Mouse (Mus musculus): ENCODE results near the gene Fbxl2. TPM values are rescaled to one million over a fixed set of nuclear protein-coding genes. Genes with fewer than 3 reads are reported as not detected.

The Fbxl2 gene
- polyA plus RNA-seq, 1 experiment from 2014 or later = 9.2 TPM

- no peak for ATAC-seq (ENCODE audit: low FRiP score)
- H3K9ac ChIP-seq = no peak overlapping the region
- WGBS = 94% methylated on average over 16 of the region's 16 CpGs
- H3K4me2 ChIP-seq = no peak overlapping the region
- no peaks in the 10 kb centered on the region for H3K36me3 ChIP-seq (replicated peaks)
- H3K27me3 ChIP-seq = peaks cover 7% of the 10 kb centered on the region
- H3K4me3 ChIP-seq (replicated peaks) = no peak overlapping the region
- no peak overlapping the region for H3K27ac ChIP-seq
- H3K9me3 ChIP-seq = no peaks in the 10 kb centered on the region
- no peaks in the 10 kb centered on the region for H3K4me1 ChIP-seq
Measured at GRCm38 (mm10) chr9:114050778-114051177, 4.8 kb upstream of the Fbxl2 start.

- no peak overlapping the region for H3K4me3 ChIP-seq (replicated peaks)
- 90% methylated on average over 7 of the region's 7 CpGs for WGBS
Measured at GRCm38 (mm10) chr9:114050106-114050505, 4.1 kb upstream of the Fbxl2 start.

GRCm38 (mm10) chr9:114046676-114047075 lies 685 bp upstream of the Fbxl2 start:
- no peak for ATAC-seq (ENCODE audit: low FRiP score)
- Histone ChIP-seq H3K4me3 (replicated peaks) (no peak overlapping the region), H3K4me2 (no peak overlapping the region), H3K36me3 (replicated peaks) (no peaks in the 10 kb centered on the region), H3K9ac (no peak overlapping the region), H3K4me1 (peaks cover 3% of the 10 kb centered on the region), H3K27me3 (no peaks in the 10 kb centered on the region), H3K9me3 (no peaks in the 10 kb centered on the region), H3K27ac (no peak overlapping the region)
- WGBS = 84% methylated on average over 7 of the region's 7 CpGs

More at GRCm38 (mm10) chr9:114050106-114050505, 4.1 kb upstream of the Fbxl2 start:
- no peak overlapping the region for H3K4me2 ChIP-seq
- no peak overlapping the region for H3K9ac ChIP-seq
- H3K9me3 ChIP-seq = no peaks in the 10 kb centered on the region
- no peak overlapping the region for H3K27ac ChIP-seq
- H3K36me3 ChIP-seq (replicated peaks) = no peaks in the 10 kb centered on the region
- no peak for ATAC-seq (ENCODE audit: low FRiP score)
- 0 out of 2 replicates have a peak, but pooled peaks cover under 1% of the 10 kb centered on the region for H3K27me3 ChIP-seq
- H3K4me1 ChIP-seq = no peaks in the 10 kb centered on the region

GRCm38 (mm10) chr9:114044446-114044845 lies 1.5 kb downstream of the Fbxl2 start:
- Histone ChIP-seq H3K9ac (no peak overlapping the region), H3K27ac (no peak overlapping the region), H3K4me1 (peaks cover 3% of the 10 kb centered on the region), H3K9me3 (no peaks in the 10 kb centered on the region), H3K4me2 (no peak overlapping the region), H3K4me3 (replicated peaks) (no peak overlapping the region), H3K36me3 (replicated peaks) (no peaks in the 10 kb centered on the region), H3K27me3 (no peaks in the 10 kb centered on the region)
- ATAC-seq (ENCODE audit: low FRiP score) = no peak
- WGBS = 57% methylated on average over 3 of the region's 3 CpGs

GRCm38 (mm10) chr9:114042490-114042889 lies 3.5 kb downstream of the Fbxl2 start:
- no peak overlapping the region for H3K4me2 ChIP-seq

GRCm38 (mm10) chr9:114040945-114041344 lies 5.0 kb downstream of the Fbxl2 start:
- ATAC-seq (ENCODE audit: low FRiP score) = no peak

More at GRCm38 (mm10) chr9:114042490-114042889, 3.5 kb downstream of the Fbxl2 start:
- H3K36me3 ChIP-seq (replicated peaks) = no peaks in the 10 kb centered on the region
- no peaks in the 10 kb centered on the region for H3K9me3 ChIP-seq
- peaks cover 3% of the 10 kb centered on the region for H3K4me1 ChIP-seq
- H3K9ac ChIP-seq = no peak overlapping the region
- H3K27ac ChIP-seq = peak overlapping the region; percentile 36; the same call in 1 of the 2 replicates
- no peaks in the 10 kb centered on the region for H3K27me3 ChIP-seq
- WGBS = 40% methylated on average over 6 of the region's 6 CpGs
- H3K4me3 ChIP-seq (replicated peaks) = no peak overlapping the region
- ATAC-seq (ENCODE audit: low FRiP score) = no peak

GRCm38 (mm10) chr9:114026261-114026934 lies 19.6 kb downstream of the Fbxl2 start:
- Histone ChIP-seq H3K36me3 (replicated peaks) (no peaks in the 10 kb centered on the region), H3K27me3 (no peaks in the 10 kb centered on the region), H3K4me3 (replicated peaks) (peak overlapping the region; percentile 70), H3K4me1 (peaks cover 14% of the 10 kb centered on the region), H3K9me3 (no peaks in the 10 kb centered on the region), H3K27ac (peak overlapping the region; percentile 75), H3K9ac (peak overlapping the region; percentile 64), H3K4me2 (peak overlapping the region; percentile 69)
- peak; percentile 98 for ATAC-seq (ENCODE audit: low FRiP score)
- under 1% methylated on average over 45 of the region's 52 CpGs for WGBS

More at GRCm38 (mm10) chr9:114040945-114041344, 5.0 kb downstream of the Fbxl2 start:
- 68% methylated on average over 4 of the region's 4 CpGs for WGBS
- H3K9ac ChIP-seq = no peak overlapping the region
- no peaks in the 10 kb centered on the region for H3K36me3 ChIP-seq (replicated peaks)
- no peaks in the 10 kb centered on the region for H3K27me3 ChIP-seq
- H3K4me2 ChIP-seq = no peak overlapping the region
- peaks cover 3% of the 10 kb centered on the region for H3K4me1 ChIP-seq
- H3K27ac ChIP-seq = no peak overlapping the region
- H3K9me3 ChIP-seq = no peaks in the 10 kb centered on the region
- no peak overlapping the region for H3K4me3 ChIP-seq (replicated peaks)

GRCm38 (mm10) chr9:114025846-114026245 lies 20.1 kb downstream of the Fbxl2 start:
- WGBS = 9% methylated on average over 8 of the region's 8 CpGs
- ATAC-seq (ENCODE audit: low FRiP score) = no peak
- H3K4me2 ChIP-seq = peak overlapping the region; percentile 69
- no peak overlapping the region for H3K27ac ChIP-seq
- H3K4me3 ChIP-seq (replicated peaks) = peak overlapping the region; percentile 70
- H3K9me3 ChIP-seq = no peaks in the 10 kb centered on the region
- H3K4me1 ChIP-seq = peaks cover 14% of the 10 kb centered on the region
- peak overlapping the region; percentile 64 for H3K9ac ChIP-seq
- no peaks in the 10 kb centered on the region for H3K36me3 ChIP-seq (replicated peaks)
- no peaks in the 10 kb centered on the region for H3K27me3 ChIP-seq

GRCm38 (mm10) chr9:114025182-114025581 lies 20.8 kb downstream of the Fbxl2 start:
- H3K27ac ChIP-seq = no peak overlapping the region
- H3K9ac ChIP-seq = no peak overlapping the region
- no peak for ATAC-seq (ENCODE audit: low FRiP score)
- H3K36me3 ChIP-seq (replicated peaks) = no peaks in the 10 kb centered on the region
- H3K9me3 ChIP-seq = no peaks in the 10 kb centered on the region
- H3K27me3 ChIP-seq = no peaks in the 10 kb centered on the region
- peak overlapping the region; percentile 70; the same call in 1 of the 2 replicates for H3K4me3 ChIP-seq (replicated peaks)
- WGBS = 73% methylated on average over 9 of the region's 9 CpGs
- peak overlapping the region; percentile 69 for H3K4me2 ChIP-seq
- H3K4me1 ChIP-seq = peaks cover 14% of the 10 kb centered on the region

GRCm38 (mm10) chr9:114022141-114022540 lies 23.9 kb downstream of the Fbxl2 start:
- H3K27ac ChIP-seq = no peak overlapping the region
- no peak overlapping the region for H3K4me3 ChIP-seq (replicated peaks)
- WGBS = 59% methylated on average over 4 of the region's 4 CpGs
- no peaks in the 10 kb centered on the region for H3K27me3 ChIP-seq
- no peaks in the 10 kb centered on the region for H3K36me3 ChIP-seq (replicated peaks)
- ATAC-seq (ENCODE audit: low FRiP score) = no peak
- peaks cover 14% of the 10 kb centered on the region for H3K4me1 ChIP-seq
- H3K9me3 ChIP-seq = no peaks in the 10 kb centered on the region
- no peak overlapping the region for H3K9ac ChIP-seq
- no peak overlapping the region for H3K4me2 ChIP-seq

GRCm38 (mm10) chr9:114019012-114019762 lies 26.8 kb downstream of the Fbxl2 start:
- 89% methylated on average over 7 of the region's 7 CpGs for WGBS
- Histone ChIP-seq H3K4me1 (no peaks in the 10 kb centered on the region), H3K27ac (no peak overlapping the region), H3K27me3 (no peaks in the 10 kb centered on the region), H3K4me3 (replicated peaks) (no peak overlapping the region), H3K9me3 (no peaks in the 10 kb centered on the region), H3K4me2 (no peak overlapping the region), H3K9ac (no peak overlapping the region), H3K36me3 (replicated peaks) (no peaks in the 10 kb centered on the region)
- no peak for ATAC-seq (ENCODE audit: low FRiP score)

- Histone ChIP-seq H3K27me3 (no peaks in the 10 kb centered on the region), H3K9ac (no peak overlapping the region), H3K4me2 (no peak overlapping the region), H3K4me1 (no peaks in the 10 kb centered on the region), H3K27ac (no peak overlapping the region), H3K9me3 (no peaks in the 10 kb centered on the region), H3K36me3 (replicated peaks) (no peaks in the 10 kb centered on the region), H3K4me3 (replicated peaks) (no peak overlapping the region)
- no peak for ATAC-seq (ENCODE audit: low FRiP score)
- 83% methylated on average over 4 of the region's 4 CpGs for WGBS
Measured at GRCm38 (mm10) chr9:114016402-114016801, 29.6 kb downstream of the Fbxl2 start.
